Mouse (Mus musculus) spleen, embryonic (tissue): Measurements from ENCODE around the gene Susd6.

Experiments
- CTCF ChIA-PET: fragments of 350-600 bp; sonication (Branson Sonifier 250); formaldehyde crosslinking; loops from one replicate; lab custom pipeline; 2022; lab: Charles Lee

Susd6 gene

DNA sequence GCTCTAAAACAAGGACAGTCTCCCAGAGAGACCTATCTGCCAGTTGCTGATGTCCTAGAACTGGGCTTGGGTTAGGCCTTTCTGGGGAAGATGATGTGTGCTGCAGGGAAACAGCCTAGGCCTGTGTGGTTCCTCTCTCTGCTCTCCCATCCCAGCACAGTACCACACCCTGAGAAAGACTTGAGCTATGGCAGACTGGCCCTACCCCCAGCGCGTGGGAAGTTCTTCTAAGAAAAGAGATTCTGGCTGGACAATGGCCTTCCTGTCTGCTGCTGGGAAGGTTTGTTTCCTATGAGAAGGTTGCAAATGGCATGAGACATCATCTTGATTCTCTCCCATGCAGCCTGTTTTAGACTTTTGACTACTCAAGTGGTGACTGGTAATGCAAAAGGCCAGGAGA is 73.1 kb downstream of the Susd6 start:
- CTCF ChIA-PET = no interaction called here

- CTCF ChIA-PET = interaction anchor here (0.5 to 0.6 kb wide), 2 partner anchors 28 to 129 kb away, joined by 7 to 8 read pairs; no protein-coding TSS in a partner anchor
These were observed 74.9 kb downstream of the Susd6 start for GRCm38 (mm10) chr12:80865175-80865574.

GRCm38 (mm10) chr12:80866023-80866422 is 75.7 kb downstream of the Susd6 start:
- CTCF ChIA-PET = no interaction called here

- CTCF ChIA-PET = no interaction called here
These were observed 76.8 kb downstream of the Susd6 start for GRCm38 (mm10) chr12:80867083-80867482.

DNA sequence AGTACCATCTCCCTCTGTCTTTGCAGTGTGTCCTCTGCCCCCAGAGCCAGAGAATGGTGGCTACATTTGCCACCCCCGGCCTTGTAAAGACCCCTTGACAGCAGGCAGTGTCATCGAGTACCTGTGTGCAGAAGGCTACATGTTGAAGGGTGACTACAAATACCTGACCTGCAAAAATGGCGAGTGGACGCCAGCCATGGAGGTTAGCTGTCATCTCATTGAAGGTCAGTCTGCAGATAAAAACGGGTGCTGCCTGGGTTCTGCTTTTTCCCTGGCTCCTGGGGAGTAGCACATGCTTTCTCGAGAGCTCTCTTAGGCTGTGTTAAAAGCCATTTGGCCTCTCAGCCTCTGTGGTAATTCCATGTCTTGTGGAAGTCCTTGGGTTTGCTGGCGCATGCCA is 78.1 kb downstream of the Susd6 start:
- CTCF ChIA-PET = no interaction called here

DNA sequence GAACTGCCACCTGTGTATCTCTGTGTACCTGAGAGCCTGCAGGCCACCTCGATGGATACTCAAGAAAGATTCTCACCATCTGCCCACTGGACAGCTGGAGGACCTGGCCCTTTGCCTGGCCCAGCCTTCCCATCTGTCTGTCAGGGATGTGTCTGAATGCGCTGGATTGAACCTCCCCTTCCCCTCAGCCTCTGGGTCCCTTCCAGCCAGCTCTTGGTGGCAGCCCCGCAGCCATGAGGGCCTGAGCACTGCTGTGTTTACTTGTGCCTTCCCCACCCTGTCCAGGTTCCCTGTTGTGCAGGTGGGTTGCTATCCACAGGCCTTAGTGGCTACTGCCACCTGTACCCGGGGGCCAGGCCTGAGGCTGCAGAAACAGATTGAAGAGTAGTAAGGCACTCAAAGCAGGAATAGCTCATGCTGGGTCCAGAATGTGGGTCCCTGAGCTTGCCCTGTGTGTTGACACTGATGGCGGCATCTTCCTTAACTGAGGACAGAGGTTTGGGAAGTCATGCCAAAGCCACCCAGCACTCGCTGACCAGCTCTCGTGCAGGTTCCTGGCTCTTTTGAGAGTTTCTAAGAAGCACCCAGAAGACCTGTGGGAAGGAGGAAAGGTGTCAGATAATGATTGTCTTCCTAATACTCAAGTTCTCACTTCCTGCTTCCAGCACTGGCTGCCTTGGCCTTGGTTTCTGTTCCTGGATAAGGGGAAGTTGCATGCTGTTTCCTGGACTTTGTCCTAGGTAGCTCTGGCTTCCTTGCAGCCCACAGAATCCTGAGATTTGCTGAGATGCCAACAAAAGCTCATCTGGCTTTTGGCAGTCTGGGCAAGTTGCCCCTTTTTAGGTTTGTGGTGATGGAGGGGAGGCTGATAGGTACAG is 87.1 kb downstream of the Susd6 start:
- CTCF ChIA-PET = no interaction called here

DNA sequence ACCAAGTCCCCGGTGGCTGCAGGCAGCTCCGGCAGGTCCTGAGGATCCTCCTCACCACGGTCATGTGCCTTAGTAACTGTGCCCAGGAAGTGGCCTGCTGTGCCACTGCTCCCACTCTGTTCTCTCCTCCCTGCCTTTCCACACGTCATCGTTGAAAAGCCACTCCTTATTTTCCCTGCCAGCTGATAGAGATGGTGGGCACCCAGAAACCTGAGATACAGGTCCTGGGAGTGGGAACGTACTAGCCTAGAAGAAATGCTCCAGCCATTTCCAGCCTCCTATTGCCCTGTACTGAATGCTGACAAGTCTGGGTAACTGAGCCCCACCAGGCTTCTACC is 87.8 kb downstream of the Susd6 start:
- CTCF ChIA-PET = no interaction called here

- CTCF ChIA-PET = no interaction called here
These were observed 88.3 kb downstream of the Susd6 start for GRCm38 (mm10) chr12:80878653-80879052.

- CTCF ChIA-PET = no interaction called here
These were observed 89.0 kb downstream of the Susd6 start for GRCm38 (mm10) chr12:80879267-80879666.

GRCm38 (mm10) chr12:80881121-80881520 is 90.8 kb downstream of the Susd6 start:
- CTCF ChIA-PET = no interaction called here

- CTCF ChIA-PET = interaction anchor here (0.6 kb wide), 1 partner anchor 25 kb away, joined by 3 read pairs; no protein-coding TSS in a partner anchor
These were observed 93.0 kb downstream of the Susd6 start for GRCm38 (mm10) chr12:80883278-80883677.

GRCm38 (mm10) chr12:80883881-80884280 is 93.6 kb downstream of the Susd6 start:
- CTCF ChIA-PET = no interaction called here

GRCm38 (mm10) chr12:80885301-80886288 is 95.3 kb downstream of the Susd6 start:
- CTCF ChIA-PET = interaction anchor here (0.6 kb wide), 1 partner anchor 960 kb away, joined by 3 read pairs; no protein-coding TSS in a partner anchor

DNA sequence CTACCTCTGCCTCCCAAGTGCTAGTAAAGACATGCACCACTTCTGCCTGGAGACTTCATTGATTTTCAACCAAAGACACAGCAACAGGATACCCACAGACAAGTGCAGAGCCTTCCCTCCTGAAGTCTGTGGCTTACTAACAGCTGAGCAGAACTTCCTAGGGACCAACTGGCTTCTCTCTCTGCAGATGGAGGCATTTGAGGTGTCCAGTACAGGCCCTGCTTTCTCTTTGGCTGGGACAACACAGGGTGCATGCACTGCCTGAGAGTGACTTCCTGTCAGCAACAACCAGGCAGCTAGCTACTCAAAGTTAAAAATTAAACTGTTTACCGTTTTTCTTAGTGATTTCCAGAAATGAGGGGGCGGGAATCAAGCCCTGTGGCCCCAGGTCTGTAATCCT is 96.7 kb downstream of the Susd6 start:
- CTCF ChIA-PET = no interaction called here

DNA sequence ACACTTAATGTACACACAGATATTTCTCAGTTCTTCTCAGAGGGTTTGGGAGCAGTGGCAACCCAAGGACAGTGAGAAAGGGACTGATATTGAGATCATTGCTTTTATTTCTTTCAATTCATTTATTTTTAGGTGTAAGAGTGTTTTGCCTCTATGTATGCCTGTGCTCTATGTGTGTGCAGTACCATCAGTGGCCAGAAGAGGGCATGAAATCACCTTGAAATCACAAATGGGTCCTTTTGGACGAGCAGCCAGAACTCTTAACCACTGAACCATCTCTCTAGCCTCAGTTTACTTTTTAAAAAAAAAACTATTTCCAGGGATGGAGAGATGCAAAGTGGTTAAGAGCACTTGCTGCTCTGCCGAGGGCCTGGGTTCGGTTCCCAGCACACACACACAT is 99.0 kb downstream of the Susd6 start:
- CTCF ChIA-PET = no interaction called here

- CTCF ChIA-PET = interaction anchor here (0.6 kb wide), 1 partner anchor 9 kb away, joined by 3 read pairs; no protein-coding TSS in a partner anchor
These were observed 100.8 kb downstream of the Susd6 start for GRCm38 (mm10) chr12:80891074-80891473.

- CTCF ChIA-PET = interaction anchor here (0.5 to 0.7 kb wide), 4 partner anchors 45 to 1773 kb away, joined by 3 to 12 read pairs (median 6); no protein-coding TSS in a partner anchor
These were observed 103.6 kb downstream of the Susd6 start for GRCm38 (mm10) chr12:80893720-80894494.

DNA sequence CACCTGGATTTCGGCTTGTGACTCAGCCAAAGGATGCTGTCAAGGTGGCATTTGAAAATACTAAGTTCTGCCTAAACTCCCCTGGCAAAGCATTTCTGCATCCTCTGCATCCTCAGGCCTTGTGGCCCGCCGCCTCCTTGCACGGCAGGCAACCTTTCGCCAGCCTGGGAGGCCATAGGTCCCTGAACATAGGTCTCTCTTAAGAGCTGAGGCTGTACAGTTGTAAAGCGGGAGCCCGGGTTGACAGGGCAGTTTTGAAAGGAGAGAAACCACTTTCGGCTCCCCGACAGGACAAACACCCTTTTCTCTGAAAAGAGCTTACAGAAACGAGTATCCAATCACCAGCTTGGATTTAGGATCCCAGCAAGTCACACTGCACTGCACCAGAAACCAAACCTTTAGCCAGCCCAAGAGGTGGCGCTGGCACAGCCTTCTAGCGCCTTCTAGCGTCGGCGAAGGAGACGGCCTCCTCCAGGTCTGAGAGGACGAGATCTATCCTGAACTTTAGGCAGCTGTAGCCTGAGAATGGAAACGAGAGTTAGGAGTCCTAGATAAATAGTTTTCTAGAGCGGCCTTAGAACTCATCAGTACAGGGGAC is 104.8 kb downstream of the Susd6 start:
- CTCF ChIA-PET = interaction anchor here (0.6 to 0.9 kb wide), 3 partner anchors 42 to 682 kb away, joined by 3 to 4 read pairs (median 4); no protein-coding TSS in a partner anchor

GRCm38 (mm10) chr12:80909631-80910030 is 119.3 kb downstream of the Susd6 start:
- CTCF ChIA-PET = no interaction called here

DNA sequence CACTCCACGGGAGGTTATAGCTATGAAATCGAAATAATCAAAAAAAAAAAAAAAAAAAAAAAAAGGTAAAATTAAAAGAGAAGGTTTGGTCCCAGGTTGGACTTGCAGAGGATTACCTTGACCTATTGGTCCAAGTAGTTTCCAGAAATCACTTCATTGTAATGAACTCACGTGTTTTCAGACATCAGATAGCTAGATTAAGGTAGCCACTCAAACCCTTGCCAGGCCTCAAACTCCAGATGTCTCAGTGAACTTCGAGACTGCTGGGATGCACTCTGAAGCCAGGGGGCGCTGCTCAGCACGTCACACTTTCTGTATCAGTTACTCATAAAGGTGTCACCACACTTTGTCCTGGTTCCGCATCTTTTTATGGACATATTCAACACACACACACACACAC is 127.5 kb downstream of the Susd6 start:
- CTCF ChIA-PET = interaction anchor here (0.6 to 0.7 kb wide), 4 partner anchors 67 to 1382 kb away, joined by 3 to 4 read pairs (median 3); no protein-coding TSS in a partner anchor
